Mouse (Mus musculus): ENCODE results near the gene Olfr1047.
"Not testable (repeated sequence)": the region's sequence is repeated elsewhere in the genome, so short reads cannot be mapped to it uniquely, and the experiment has no call there.

Olfr1047 gene

DNA sequence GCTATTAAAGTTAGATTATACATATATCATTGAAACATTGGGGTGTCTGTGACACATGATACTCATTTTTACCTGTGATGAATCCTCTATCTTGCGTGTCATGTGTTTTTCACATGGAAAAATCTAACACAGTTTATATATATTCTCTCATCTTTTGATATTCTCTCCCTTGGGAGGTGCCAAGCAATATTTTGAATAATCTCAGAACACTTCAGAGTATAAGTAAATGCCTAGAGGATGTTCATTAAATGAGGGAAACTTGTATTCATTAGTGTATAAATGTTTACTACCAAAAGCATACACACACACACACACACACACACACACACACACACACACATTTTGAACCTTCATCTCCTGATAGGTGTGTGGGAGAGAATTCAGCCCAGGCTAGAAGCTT, at the start of gene Olfr1047:
Gene Olfr1047 (minus strand): TSS at position 101 of the 400 bp plus-strand sequence.
- CTCF ChIA-PET = no interaction called here

DNA sequence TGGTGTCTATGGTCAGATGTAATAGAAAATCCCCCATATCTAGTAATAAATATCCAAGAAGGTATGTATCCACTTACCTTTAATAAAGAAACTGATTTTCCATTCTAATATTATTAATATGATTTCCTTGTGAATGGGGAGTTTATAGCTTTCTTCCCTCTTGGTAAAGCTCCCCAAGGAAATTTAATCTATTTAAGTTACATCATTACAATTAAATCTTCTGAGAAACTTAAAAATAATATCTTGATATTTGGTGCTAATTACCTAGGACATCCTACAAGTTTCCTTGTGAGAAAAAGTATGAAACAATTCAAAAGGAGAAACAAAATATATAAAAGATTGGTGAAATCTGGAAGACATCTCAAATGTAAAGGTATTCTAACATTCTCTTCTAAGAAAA, 47.8 kb upstream of the Olfr1047 start, which contains the start of gene Olfr1051:
Gene Olfr1051 (minus strand): TSS at position 101 of the 400 bp plus-strand sequence.
- CTCF ChIA-PET = not testable (repeated sequence)

DNA sequence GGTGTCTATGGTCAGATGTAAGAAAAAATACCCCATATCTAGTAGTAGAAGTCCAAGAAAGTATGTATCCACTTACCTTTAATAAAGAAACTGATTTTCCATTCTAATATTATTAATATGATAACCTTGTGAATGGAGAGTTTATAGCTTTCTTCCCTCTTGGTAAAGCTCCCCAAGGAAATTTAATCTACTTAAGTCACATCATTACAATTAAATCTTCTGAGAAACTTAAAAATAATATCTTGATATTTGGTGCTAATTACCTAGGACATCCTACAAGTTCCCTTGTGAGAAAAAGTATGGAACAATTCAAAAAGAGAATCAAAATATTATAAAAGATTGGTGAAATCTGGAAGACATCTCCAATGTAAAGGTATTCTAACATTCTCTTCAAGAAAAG, 27.0 kb upstream of the Olfr1047 start, which contains the start of gene Olfr1049:
Gene Olfr1049 (minus strand): TSS at position 101 of the 400 bp plus-strand sequence.
- CTCF ChIA-PET = not testable (repeated sequence)

DNA sequence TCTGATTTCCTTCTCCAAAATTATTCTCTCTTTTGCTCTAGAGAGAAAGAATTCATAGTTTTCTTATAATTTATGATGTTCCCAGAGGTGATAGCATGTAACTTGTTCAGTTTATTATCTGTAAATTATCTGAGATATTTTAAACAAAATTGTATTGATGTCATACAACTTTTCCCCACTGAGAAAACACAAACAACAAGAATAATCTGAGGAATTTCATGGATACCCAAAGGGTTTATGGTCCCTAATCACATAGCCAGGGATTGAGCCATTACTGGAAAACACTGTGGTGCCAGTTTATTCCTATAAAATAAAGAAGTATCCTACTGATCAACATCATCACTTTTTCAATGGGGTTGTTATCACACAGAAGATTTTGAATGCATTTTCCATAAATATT, 9.0 kb upstream of the Olfr1047 start, which contains the start of gene Olfr1048:
Gene Olfr1048 (minus strand): TSS at position 101 of the 400 bp plus-strand sequence.
- CTCF ChIA-PET = no interaction called here

DNA sequence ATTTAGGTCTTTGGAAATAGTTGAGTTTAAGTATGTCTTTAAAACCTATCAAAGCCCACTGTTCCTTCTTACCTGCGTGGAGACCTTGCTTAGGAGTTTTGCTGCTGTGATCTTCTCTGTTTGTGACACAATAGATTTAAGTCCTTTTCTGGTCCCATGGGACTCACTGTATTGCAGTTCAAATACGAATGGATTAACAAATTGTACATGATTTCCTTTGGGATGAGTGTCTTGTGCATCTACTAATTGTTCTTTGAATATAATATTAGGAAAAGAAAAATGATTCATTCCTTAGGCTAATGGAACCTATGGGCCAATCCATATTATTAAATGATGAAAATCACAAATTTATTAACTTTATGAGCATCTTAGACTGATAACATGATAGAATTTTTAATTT, 12.0 kb downstream of the Olfr1047 start, which contains the start of gene Olfr1046:
Gene Olfr1046 (minus strand): TSS at position 101 of the 400 bp plus-strand sequence.
- CTCF ChIA-PET = no interaction called here

DNA sequence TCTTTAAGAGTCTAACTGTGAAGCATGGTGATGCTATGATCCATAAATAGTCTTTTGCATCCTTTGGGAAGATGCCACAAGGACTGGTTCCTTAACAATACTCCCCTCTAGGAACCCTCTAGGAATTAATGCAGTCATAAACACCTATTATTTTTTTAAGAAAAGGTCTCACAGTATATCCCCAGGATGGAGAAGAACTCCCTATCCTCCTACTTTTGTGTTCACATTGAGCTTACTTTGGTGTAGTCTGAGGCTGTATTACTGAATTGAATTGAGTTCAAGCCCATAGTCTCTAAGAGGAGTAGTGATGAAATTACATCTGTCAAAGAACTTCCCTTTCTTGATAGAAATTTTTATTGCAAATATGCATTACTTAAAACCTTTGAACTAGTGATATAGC, 28.3 kb downstream of the Olfr1047 start, which contains the start of gene Olfr1045:
Gene Olfr1045 (minus strand): TSS at position 101 of the 400 bp plus-strand sequence.
- CTCF ChIA-PET = no interaction called here

DNA sequence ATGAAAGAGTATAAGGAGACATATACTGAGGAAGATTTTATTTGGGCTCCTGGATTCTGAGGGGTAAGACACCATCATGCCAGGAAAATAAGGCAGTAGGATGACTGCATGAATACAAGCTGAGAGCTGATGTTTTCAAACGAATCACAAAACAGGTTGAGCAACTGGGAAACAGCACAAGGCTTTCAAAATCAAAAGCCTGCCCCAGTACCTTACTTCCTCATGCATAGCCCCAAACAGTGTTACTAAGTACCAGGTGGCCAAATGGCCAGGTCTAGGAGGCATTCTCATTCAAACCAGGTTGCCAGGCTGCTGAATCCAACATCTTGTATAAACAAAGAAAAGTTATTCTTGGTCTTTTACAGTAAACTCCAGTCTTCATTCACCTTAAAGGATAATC, 35.3 kb downstream of the Olfr1047 start:
- CTCF ChIA-PET = no interaction called here

DNA sequence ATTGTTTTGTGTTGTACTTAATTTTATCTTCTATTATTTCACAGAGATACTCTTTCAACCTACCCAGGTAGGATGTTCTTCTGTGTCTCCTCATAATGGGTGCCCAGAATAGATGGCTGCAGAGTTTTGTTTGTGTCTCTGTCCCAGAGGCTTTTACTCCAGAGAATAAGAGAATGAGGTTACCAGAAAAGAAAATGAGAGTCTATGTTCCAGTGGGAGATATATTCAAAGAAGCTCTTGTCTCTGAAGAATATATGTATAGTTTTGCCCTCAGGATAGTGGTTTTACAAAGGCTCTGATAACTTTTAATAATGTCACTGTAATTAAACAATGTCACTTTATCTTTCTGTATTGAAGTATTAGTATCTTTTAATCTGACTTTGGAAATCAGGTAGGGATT, 45.6 kb downstream of the Olfr1047 start, which contains the start of gene Olfr52:
Gene Olfr52 (minus strand): TSS at position 101 of the 400 bp plus-strand sequence.
- CTCF ChIA-PET = no interaction called here

DNA sequence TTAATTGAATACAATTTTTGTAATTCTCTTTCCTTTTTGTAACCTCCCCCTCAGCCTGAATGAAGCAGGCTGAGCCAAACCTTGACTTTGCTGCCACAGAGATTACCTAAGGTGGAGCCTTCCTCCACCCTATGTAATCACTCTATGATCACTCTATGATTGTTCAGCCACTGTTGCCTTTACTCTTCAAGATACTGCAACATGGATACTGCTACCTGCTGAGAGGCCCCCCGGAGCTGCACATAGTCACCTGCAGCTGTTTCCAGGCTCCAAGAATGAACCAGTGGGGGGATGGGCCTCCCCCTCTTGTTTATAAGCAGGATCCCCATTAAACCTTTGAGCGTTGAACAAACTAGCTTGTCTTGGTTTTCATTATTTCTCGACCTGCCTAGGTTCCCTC, 51.3 kb downstream of the Olfr1047 start:
- CTCF ChIA-PET = no interaction called here

DNA sequence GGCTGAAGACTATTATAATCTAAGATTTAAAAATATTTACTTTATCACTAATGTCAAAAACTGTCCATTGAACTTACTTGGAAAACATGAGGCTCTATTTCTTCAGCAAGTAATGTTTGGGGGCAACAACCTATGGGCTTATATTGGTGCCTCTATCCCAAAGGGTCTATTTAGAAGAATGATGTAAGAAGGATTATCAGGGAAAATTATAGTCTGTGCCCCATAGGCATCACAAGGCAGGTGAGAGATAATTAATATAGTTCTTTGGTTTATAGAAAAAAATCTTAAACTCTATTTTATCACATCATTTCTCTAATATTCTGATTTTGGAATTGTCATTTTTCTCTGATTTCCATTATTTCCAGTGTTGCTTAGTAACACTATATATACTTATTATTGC, 53.5 kb downstream of the Olfr1047 start, which contains the start of gene Olfr1044:
Gene Olfr1044 (minus strand): TSS at position 101 of the 400 bp plus-strand sequence.
- CTCF ChIA-PET = no interaction called here

Data from spleen, embryonic (tissue).